Comparison of ENCODE assay signal across 19 mouse cellular contexts in genomic region chr15:50449604-50450003, GRCm38 (mm10).
DNase-seq lines count a peak whose midpoint lies in the region; ATAC-seq and TF ChIP-seq lines count a peak whose summit lies in the region.
"Had no signal": no experiment of that assay in that cellular context is flagged by ENCODE, and none has a peak within 500 bp of the region (broad histone marks: within the 10 kb centered on the region; RNA-seq: fewer than 3 reads in every experiment).

No protein-coding gene starts in this region.

- no peak overlapping the region for H3K4me2 ChIP-seq in lung, embryonic 14.5 days
- H3K4me2 ChIP-seq: forebrain, embryonic 15.5 days; heart, embryonic 12.5 days; hindbrain, embryonic 12.5 days had no signal

- ATAC-seq in lung, embryonic 14.5 days (ENCODE audit: insufficient read depth), result no peak
- peak; percentile 55 for ATAC-seq in granulocyte monocyte progenitor cell, adult 5-6 weeks (replicated peaks; ENCODE audit: poor library complexity, severe bottlenecking)
- ATAC-seq: forebrain, embryonic 15.5 days; hindbrain, embryonic 16.5 days had no signal

- no peak overlapping the region for H3K9ac ChIP-seq in lung, embryonic 14.5 days
- H3K9ac ChIP-seq: forebrain, embryonic 15.5 days; heart, embryonic 12.5 days; hindbrain, embryonic 12.5 days had no signal

- no peaks in the 10 kb centered on the region for H3K9me3 ChIP-seq in lung, embryonic 14.5 days (ENCODE audit: low read depth, low read length)
- H3K9me3 ChIP-seq: forebrain, embryonic 15.5 days; hindbrain, embryonic 12.5 days had no signal

- no peak overlapping the region for H3K27ac ChIP-seq in lung, embryonic 14.5 days (ENCODE audit: low read depth)
- H3K27ac ChIP-seq: forebrain, embryonic 15.5 days; hindbrain, embryonic 12.5 days had no signal

- no peaks in the 10 kb centered on the region for H3K36me3 ChIP-seq in lung, embryonic 14.5 days (ENCODE audit: insufficient read depth)
- H3K36me3 ChIP-seq in splenic B cell, adult 2 months (ENCODE audit: control insufficient read depth, insufficient read depth, low read length, poor library complexity, severe bottlenecking), result no peaks in the 10 kb centered on the region
- H3K36me3 ChIP-seq: forebrain, embryonic 15.5 days; heart, embryonic 12.5 days; hindbrain, embryonic 12.5 days had no signal

- TF ChIP-seq CTCF in lung, embryonic 14.5 days (IDR thresholded peaks at IDR 0.05; ENCODE audit: low read depth), result no peak

- H3K4me1 ChIP-seq in lung, embryonic 14.5 days (ENCODE audit: insufficient read depth), result no peaks in the 10 kb centered on the region
- H3K4me1 ChIP-seq: forebrain, embryonic 15.5 days; heart, embryonic 12.5 days; hindbrain, embryonic 12.5 days had no signal

- intact Hi-C loops in gastrocnemius, postnatal 36 days (cut with DNase I), result no loop called here

- WGBS in lung, embryonic 14.5 days, result 56% methylated on average over 2 of the region's 2 CpGs

- no peaks in the 10 kb centered on the region for H3K27me3 ChIP-seq in lung, embryonic 14.5 days (ENCODE audit: insufficient read depth, low read length)
- no peaks in the 10 kb centered on the region for H3K27me3 ChIP-seq in splenic B cell, adult 2 months (ENCODE audit: control insufficient read depth, insufficient read depth, low read length, poor library complexity, severe bottlenecking)
- H3K27me3 ChIP-seq: CH12.LX; forebrain, embryonic 15.5 days; heart, embryonic 12.5 days; hindbrain, embryonic 12.5 days had no signal

- no peak overlapping the region for H3K4me3 ChIP-seq in lung, embryonic 14.5 days (ENCODE audit: low read depth, low read length)
- H3K4me3 ChIP-seq: forebrain, embryonic 15.5 days; heart, embryonic 12.5 days; hindbrain, embryonic 12.5 days had no signal

- DNase-seq in lung, embryonic 14.5 days, result peak; percentile 2
- DNase-seq in lung, adult 18-20 months, result no peak
- peak; percentile 0 for DNase-seq in retina, postnatal 1 day
- DNase-seq in retina, embryonic 14.5 days (ENCODE audit: low spot score), result no peak
- peak; percentile 4 for DNase-seq in splenic B cell, adult 2 months (ENCODE audit: low read depth, low spot score)
- DNase-seq in gastrocnemius, postnatal 36 days, result no peak
- DNase-seq: adrenal gland, adult 2 months; adrenal gland, postnatal 25 days; cerebellum, adult 18-20 months; cerebellum, adult 9-11 months; cerebellum, postnatal 36 days; gastrocnemius, postnatal 10 days; heart, postnatal 4 days had no signal

Comparison
In these comparisons a context has a peak if more than half of its experiments do, and no peak if none do; other contexts are left out.
1. DNase-seq: peak in lung, embryonic 14.5 days (single experiment), retina, postnatal 1 day (single experiment) and splenic B cell, adult 2 months (single experiment); none in lung, adult 18-20 months (0 of 2), retina, embryonic 14.5 days (single experiment) and gastrocnemius, postnatal 36 days (0 of 2).